Mouse (Mus musculus) kidney, postnatal 10 days (tissue): ENCODE measurements around the gene Hsd17b10.
A peak's percentile ranks its signal among the peaks of the same experiment; 100 is the strongest.

Experiments used
- DNase-seq: peaks from one replicate; pipeline ENCODE4 v3.0.0; 2021; ENCODE audit warnings: mixed read lengths

Hsd17b10 gene

GRCm38 (mm10) chrX:152001737-152002710, at the start of gene Hsd17b10:
TSS of gene Hsd17b10 (plus strand) at chrX:152001845.
- DNase-seq = peak; percentile 91

- DNase-seq = no peak
These were observed 2.5 kb upstream of the Hsd17b10 start for GRCm38 (mm10) chrX:151999006-151999710.

- DNase-seq = no peak
These were observed 412 bp upstream of the Hsd17b10 start for GRCm38 (mm10) chrX:152001182-152001684.

- DNase-seq = no peak
These were observed 1.2 kb downstream of the Hsd17b10 start for GRCm38 (mm10) chrX:152002865-152003264.

- DNase-seq = no peak
These were observed 6.2 kb downstream of the Hsd17b10 start for GRCm38 (mm10) chrX:152007863-152008262.

- DNase-seq = no peak
These were observed 14.1 kb downstream of the Hsd17b10 start for GRCm38 (mm10) chrX:152015752-152016150.

GRCm38 (mm10) chrX:152016151-152017145, 14.8 kb downstream of the Hsd17b10 start, which contains the start of the genes Ribc1 and Smc1a:
TSS of gene Ribc1 (minus strand) at chrX:152016295.
TSS of gene Smc1a (plus strand) at chrX:152016428.
- peak; percentile 93 for DNase-seq

- no peak for DNase-seq
These were observed 15.5 kb downstream of the Hsd17b10 start for GRCm38 (mm10) chrX:152017186-152017585.

- DNase-seq = no peak
These were observed 17.6 kb downstream of the Hsd17b10 start for GRCm38 (mm10) chrX:152019294-152019693.

GRCm38 (mm10) chrX:152039865-152040264, 38.2 kb downstream of the Hsd17b10 start:
- DNase-seq = no peak

- DNase-seq = no peak
These were observed 45.6 kb downstream of the Hsd17b10 start for GRCm38 (mm10) chrX:152047230-152047629.

- no peak for DNase-seq
These were observed 50.9 kb downstream of the Hsd17b10 start for GRCm38 (mm10) chrX:152052546-152052945.
